Mouse (Mus musculus): ENCODE data around the gene Mtmr3. TPM values are rescaled to one million over a fixed set of nuclear protein-coding genes. Genes with fewer than 3 reads are reported as not detected.

Mtmr3 gene
- polyA plus RNA-seq, 1 experiment from 2014 or later: 39.9 TPM

DNA sequence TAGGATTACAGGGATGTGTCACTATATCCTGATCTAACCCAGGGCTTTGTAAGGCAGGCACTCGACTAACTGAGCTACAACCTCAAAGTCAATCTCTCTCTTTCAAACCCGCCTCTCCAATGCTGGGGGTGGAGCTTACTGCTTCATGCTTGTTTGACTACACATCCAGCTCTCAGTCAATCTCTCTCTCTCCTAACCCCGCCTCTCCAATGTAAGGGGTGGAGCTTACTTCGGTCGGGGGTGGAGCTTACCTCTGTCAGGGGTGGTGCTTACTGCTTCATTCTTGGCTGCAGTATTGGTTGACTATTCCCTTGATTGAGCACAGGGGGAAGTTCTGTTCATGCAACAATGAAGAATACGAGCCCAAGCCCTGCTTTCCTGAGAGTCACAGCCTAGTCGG is 10.8 kb upstream of the Mtmr3 start:
- Histone ChIP-seq H3K4me3 (replicated peaks; ENCODE audit: low read length) (no peak overlapping the region), H3K27me3 (ENCODE audit: control insufficient read depth, insufficient read depth, low read length) (no peaks in the 10 kb centered on the region), H3K36me3 (replicated peaks; ENCODE audit: control insufficient read depth, insufficient read depth) (no peaks in the 10 kb centered on the region), H3K9me3 (ENCODE audit: control insufficient read depth, low read length) (no peaks in the 10 kb centered on the region), H3K9ac (no peak overlapping the region), H3K27ac (no peak overlapping the region), H3K4me1 (replicated peaks; ENCODE audit: control insufficient read depth, insufficient read depth, low read length) (peaks cover 5% of the 10 kb centered on the region), H3K4me2 (replicated peaks) (no peak overlapping the region)
- ATAC-seq (ENCODE audit: low FRiP score) (no peak), DNase-seq (ENCODE audit: low spot score) (no peak)
- WGBS: 55% methylated on average over 7 of the region's 7 CpGs

- no peaks in the 10 kb centered on the region for H3K36me3 ChIP-seq (replicated peaks; ENCODE audit: control insufficient read depth, insufficient read depth)
- H3K4me1 ChIP-seq (replicated peaks; ENCODE audit: control insufficient read depth, insufficient read depth, low read length): peaks cover 5% of the 10 kb centered on the region
- 55% methylated on average over 6 of the region's 6 CpGs for WGBS
- H3K4me2 ChIP-seq (replicated peaks): no peak overlapping the region
- H3K9ac ChIP-seq: no peak overlapping the region
- H3K4me3 ChIP-seq (replicated peaks; ENCODE audit: low read length): no peak overlapping the region
- H3K27ac ChIP-seq: no peak overlapping the region
- no peaks in the 10 kb centered on the region for H3K27me3 ChIP-seq (ENCODE audit: control insufficient read depth, insufficient read depth, low read length)
- H3K9me3 ChIP-seq (ENCODE audit: control insufficient read depth, low read length): no peaks in the 10 kb centered on the region
- no peak for ATAC-seq (ENCODE audit: low FRiP score)
- no peak for DNase-seq (ENCODE audit: low spot score)
Measured at GRCm38 (mm10) chr11:4604441-4604840, 9.8 kb upstream of the Mtmr3 start.

GRCm38 (mm10) chr11:4602691-4603441 is 8.2 kb upstream of the Mtmr3 start:
- ATAC-seq (ENCODE audit: low FRiP score): peak; percentile 24; the same call in 1 of the 2 replicates
- no peak for DNase-seq (ENCODE audit: low spot score)
- Histone ChIP-seq H3K27me3 (ENCODE audit: control insufficient read depth, insufficient read depth, low read length) (no peaks in the 10 kb centered on the region), H3K4me2 (replicated peaks) (peak overlapping the region; percentile 9; the same call in 1 of the 2 replicates), H3K27ac (no peak overlapping the region), H3K4me3 (replicated peaks; ENCODE audit: low read length) (no peak overlapping the region), H3K9ac (no peak overlapping the region), H3K4me1 (replicated peaks; ENCODE audit: control insufficient read depth, insufficient read depth, low read length) (peaks cover 5% of the 10 kb centered on the region), H3K36me3 (replicated peaks; ENCODE audit: control insufficient read depth, insufficient read depth) (no peaks in the 10 kb centered on the region), H3K9me3 (ENCODE audit: control insufficient read depth, low read length) (no peaks in the 10 kb centered on the region)
- WGBS: 30% methylated on average over 12 of the region's 12 CpGs

- no peaks in the 10 kb centered on the region for H3K9me3 ChIP-seq (ENCODE audit: control insufficient read depth, low read length)
- DNase-seq (ENCODE audit: low spot score) (no peak), ATAC-seq (ENCODE audit: low FRiP score) (no peak)
- H3K27ac ChIP-seq: no peak overlapping the region
- no peak overlapping the region for H3K9ac ChIP-seq
- no peak overlapping the region for H3K4me2 ChIP-seq (replicated peaks)
- no peaks in the 10 kb centered on the region for H3K36me3 ChIP-seq (replicated peaks; ENCODE audit: control insufficient read depth, insufficient read depth)
- 74% methylated on average over 5 of the region's 5 CpGs for WGBS
- H3K4me1 ChIP-seq (replicated peaks; ENCODE audit: control insufficient read depth, insufficient read depth, low read length): peaks cover 5% of the 10 kb centered on the region
- no peaks in the 10 kb centered on the region for H3K27me3 ChIP-seq (ENCODE audit: control insufficient read depth, insufficient read depth, low read length)
- no peak overlapping the region for H3K4me3 ChIP-seq (replicated peaks; ENCODE audit: low read length)
Measured at GRCm38 (mm10) chr11:4601890-4602289, 7.2 kb upstream of the Mtmr3 start.

GRCm38 (mm10) chr11:4599916-4600315 is 5.3 kb upstream of the Mtmr3 start:
- ATAC-seq (ENCODE audit: low FRiP score): no peak
- 94% methylated on average over 3 of the region's 3 CpGs for WGBS

DNA sequence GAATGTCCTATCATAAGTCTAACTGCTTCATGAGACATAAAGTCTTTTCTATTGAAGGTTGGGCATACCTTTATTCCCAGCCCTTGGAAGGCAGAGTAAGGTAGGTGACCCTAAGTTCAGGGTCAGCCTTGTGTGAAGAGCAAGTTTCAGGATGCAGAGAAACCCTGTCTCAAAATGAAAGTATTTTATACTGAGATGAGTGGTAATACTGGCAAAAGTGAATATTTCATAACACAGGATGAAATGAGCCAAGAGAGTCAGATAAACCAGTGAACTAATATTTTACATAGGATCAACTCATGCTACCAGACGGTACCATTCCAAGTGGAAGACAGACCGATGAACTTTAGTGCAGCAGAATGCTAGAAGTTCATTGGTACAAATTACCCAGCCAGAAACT is 3.7 kb upstream of the Mtmr3 start:
- no peak overlapping the region for H3K4me2 ChIP-seq (replicated peaks)
- H3K36me3 ChIP-seq (replicated peaks; ENCODE audit: control insufficient read depth, insufficient read depth): no peaks in the 10 kb centered on the region
- H3K4me3 ChIP-seq (replicated peaks; ENCODE audit: low read length): no peak overlapping the region
- H3K9me3 ChIP-seq (ENCODE audit: control insufficient read depth, low read length): no peaks in the 10 kb centered on the region
- 95% methylated on average over 2 of the region's 2 CpGs for WGBS
- no peaks in the 10 kb centered on the region for H3K27me3 ChIP-seq (ENCODE audit: control insufficient read depth, insufficient read depth, low read length)
- ATAC-seq (ENCODE audit: low FRiP score) (no peak), DNase-seq (ENCODE audit: low spot score) (no peak)
- no peak overlapping the region for H3K9ac ChIP-seq
- H3K4me1 ChIP-seq (replicated peaks; ENCODE audit: control insufficient read depth, insufficient read depth, low read length): peaks cover 8% of the 10 kb centered on the region
- no peak overlapping the region for H3K27ac ChIP-seq

More at GRCm38 (mm10) chr11:4599916-4600315, 5.3 kb upstream of the Mtmr3 start:
- Histone ChIP-seq H3K27me3 (ENCODE audit: control insufficient read depth, insufficient read depth, low read length) (no peaks in the 10 kb centered on the region), H3K36me3 (replicated peaks; ENCODE audit: control insufficient read depth, insufficient read depth) (no peaks in the 10 kb centered on the region), H3K4me3 (replicated peaks; ENCODE audit: low read length) (no peak overlapping the region), H3K9me3 (ENCODE audit: control insufficient read depth, low read length) (no peaks in the 10 kb centered on the region), H3K27ac (no peak overlapping the region), H3K9ac (no peak overlapping the region), H3K4me1 (replicated peaks; ENCODE audit: control insufficient read depth, insufficient read depth, low read length) (peaks cover 5% of the 10 kb centered on the region), H3K4me2 (replicated peaks) (no peak overlapping the region)
- DNase-seq (ENCODE audit: low spot score): no peak

- H3K9me3 ChIP-seq (ENCODE audit: control insufficient read depth, low read length): no peaks in the 10 kb centered on the region
- peak overlapping the region; percentile 70 for H3K4me2 ChIP-seq (replicated peaks)
- 2% methylated on average over 39 of the region's 45 CpGs for WGBS
- peak; percentile 92 for ATAC-seq (ENCODE audit: low FRiP score)
- peaks cover 27% of the 10 kb centered on the region for H3K4me1 ChIP-seq (replicated peaks; ENCODE audit: control insufficient read depth, insufficient read depth, low read length)
- H3K36me3 ChIP-seq (replicated peaks; ENCODE audit: control insufficient read depth, insufficient read depth): no peaks in the 10 kb centered on the region
- H3K4me3 ChIP-seq (replicated peaks; ENCODE audit: low read length): peak overlapping the region; percentile 94
- H3K9ac ChIP-seq: peak overlapping the region; percentile 94
- H3K27me3 ChIP-seq (ENCODE audit: control insufficient read depth, insufficient read depth, low read length): no peaks in the 10 kb centered on the region
- DNase-seq (ENCODE audit: low spot score): no peak
- peak overlapping the region; percentile 94 for H3K27ac ChIP-seq
Measured at GRCm38 (mm10) chr11:4593849-4594607, 635 bp downstream of the Mtmr3 start.

DNA sequence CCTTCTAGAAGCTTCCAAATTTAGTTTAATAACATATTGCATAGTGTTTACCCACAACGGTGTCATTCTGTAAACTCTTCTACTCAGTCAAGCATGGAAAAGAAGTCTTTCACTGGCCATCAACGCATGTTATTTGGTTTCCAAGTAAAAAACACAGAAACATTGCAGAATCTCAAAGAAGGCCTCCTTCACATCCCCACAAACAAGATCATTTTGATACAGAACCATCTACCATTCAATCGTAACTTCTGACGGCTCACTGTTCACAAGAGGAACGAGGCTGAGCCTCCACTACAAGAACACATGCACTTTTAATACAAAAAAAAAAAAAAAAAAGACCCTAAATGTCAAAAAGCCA is 1.2 kb downstream of the Mtmr3 start:
- ATAC-seq (ENCODE audit: low FRiP score) (no peak), DNase-seq (ENCODE audit: low spot score) (no peak)
- WGBS: 26% methylated on average over 5 of the region's 5 CpGs
- Histone ChIP-seq H3K4me3 (replicated peaks; ENCODE audit: low read length) (peak overlapping the region; percentile 94), H3K4me1 (replicated peaks; ENCODE audit: control insufficient read depth, insufficient read depth, low read length) (peaks cover 27% of the 10 kb centered on the region), H3K36me3 (replicated peaks; ENCODE audit: control insufficient read depth, insufficient read depth) (no peaks in the 10 kb centered on the region), H3K9ac (peak overlapping the region; percentile 94), H3K27me3 (ENCODE audit: control insufficient read depth, insufficient read depth, low read length) (no peaks in the 10 kb centered on the region), H3K27ac (no peak overlapping the region), H3K4me2 (replicated peaks) (peak overlapping the region; percentile 70), H3K9me3 (ENCODE audit: control insufficient read depth, low read length) (no peaks in the 10 kb centered on the region)

DNA sequence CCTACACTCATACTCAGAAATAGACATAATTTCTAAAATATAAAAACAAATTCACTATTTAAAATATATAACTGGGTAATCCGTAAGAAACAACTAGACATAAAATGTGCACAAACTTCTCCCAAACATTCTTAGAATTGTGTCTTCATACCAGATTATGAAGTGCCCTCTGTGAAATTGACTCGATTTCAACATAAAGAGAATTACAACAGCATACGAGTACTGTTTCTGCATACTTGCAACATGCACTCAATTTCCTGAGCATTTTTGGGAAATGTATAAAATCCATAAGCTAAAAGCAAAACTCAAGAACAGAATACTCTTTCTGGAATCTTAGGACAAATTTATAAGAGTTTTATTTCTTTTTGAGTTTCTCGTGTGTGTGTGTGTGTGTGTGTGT is 2.9 kb downstream of the Mtmr3 start:
- no peaks in the 10 kb centered on the region for H3K27me3 ChIP-seq (ENCODE audit: control insufficient read depth, insufficient read depth, low read length)
- no peak overlapping the region for H3K27ac ChIP-seq
- DNase-seq (ENCODE audit: low spot score) (no peak), ATAC-seq (ENCODE audit: low FRiP score) (no peak)
- H3K4me1 ChIP-seq (replicated peaks; ENCODE audit: control insufficient read depth, insufficient read depth, low read length): peaks cover 27% of the 10 kb centered on the region
- H3K9me3 ChIP-seq (ENCODE audit: control insufficient read depth, low read length): no peaks in the 10 kb centered on the region
- no peak overlapping the region for H3K9ac ChIP-seq
- WGBS: 90% methylated on average over 4 of the region's 4 CpGs
- no peak overlapping the region for H3K4me3 ChIP-seq (replicated peaks; ENCODE audit: low read length)
- H3K4me2 ChIP-seq (replicated peaks): peak overlapping the region; percentile 70; the same call in 1 of the 2 replicates
- no peaks in the 10 kb centered on the region for H3K36me3 ChIP-seq (replicated peaks; ENCODE audit: control insufficient read depth, insufficient read depth)

Data from hindbrain, embryonic 14.5 days (tissue).